Mouse (Mus musculus): ENCODE data around the gene Slmap. TPM values are rescaled to one million over a fixed set of nuclear protein-coding genes. Genes with fewer than 3 reads are reported as not detected.
"Not testable (repeated sequence)": the region's sequence is repeated elsewhere in the genome, so short reads cannot be mapped to it uniquely, and the experiment has no call there.

Gene Slmap
- polyA plus RNA-seq, 1 experiment from 2014 or later: 48.8 TPM

DNA sequence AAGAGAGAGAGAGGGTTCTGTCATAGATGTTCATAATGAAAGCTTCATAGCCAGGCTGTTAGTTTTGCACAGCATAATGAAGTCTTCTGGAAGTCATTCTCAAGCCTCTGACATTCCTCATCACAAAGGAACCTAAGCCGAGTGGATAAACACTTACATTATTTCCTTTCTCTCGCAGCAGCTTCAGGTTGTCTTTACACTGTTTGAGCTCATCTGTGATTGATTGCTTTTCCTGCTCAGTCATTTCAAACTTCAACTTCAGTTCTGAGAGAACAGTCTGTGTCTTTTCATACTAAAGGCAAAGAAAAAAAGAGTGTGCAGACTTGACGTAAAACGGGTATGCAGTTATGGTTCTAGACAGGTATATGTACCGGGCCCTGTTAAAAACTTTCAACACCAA is 116.8 kb downstream of the Slmap start:
- no peaks in the 10 kb centered on the region for H3K9me3 ChIP-seq
- peaks cover 4% of the 10 kb centered on the region for H3K36me3 ChIP-seq
- H3K27me3 ChIP-seq (replicated peaks): no peaks in the 10 kb centered on the region
- H3K4me3 ChIP-seq (replicated peaks): no peak overlapping the region
- no peaks in the 10 kb centered on the region for H3K4me1 ChIP-seq (replicated peaks)
- 54% methylated on average over 5 of the region's 5 CpGs for WGBS
- no peak overlapping the region for H3K9ac ChIP-seq
- H3K27ac ChIP-seq: no peak overlapping the region
- H3K4me2 ChIP-seq (replicated peaks): no peak overlapping the region
- no peak for ATAC-seq

- Histone ChIP-seq H3K4me1 (replicated peaks) (no peaks in the 10 kb centered on the region), H3K9me3 (no peaks in the 10 kb centered on the region), H3K4me2 (replicated peaks) (no peak overlapping the region), H3K27me3 (replicated peaks) (no peaks in the 10 kb centered on the region), H3K36me3 (peaks cover 4% of the 10 kb centered on the region), H3K9ac (no peak overlapping the region), H3K27ac (no peak overlapping the region), H3K4me3 (replicated peaks) (no peak overlapping the region)
- WGBS: 81% methylated on average over 4 of the region's 4 CpGs
- ATAC-seq: no peak
These were observed 117.6 kb downstream of the Slmap start for GRCm38 (mm10) chr14:26417088-26417487.

- WGBS: 97% methylated on average over 1 of the region's 1 CpGs
- ATAC-seq: no peak
- Histone ChIP-seq H3K36me3 (no peaks in the 10 kb centered on the region; the same call in 1 of the 2 replicates), H3K4me1 (replicated peaks) (no peaks in the 10 kb centered on the region), H3K27me3 (replicated peaks) (no peaks in the 10 kb centered on the region), H3K4me2 (replicated peaks) (no peak overlapping the region), H3K27ac (no peak overlapping the region), H3K9me3 (no peaks in the 10 kb centered on the region), H3K4me3 (replicated peaks) (no peak overlapping the region), H3K9ac (no peak overlapping the region)
These were observed 121.2 kb downstream of the Slmap start for GRCm38 (mm10) chr14:26413581-26413980.

DNA sequence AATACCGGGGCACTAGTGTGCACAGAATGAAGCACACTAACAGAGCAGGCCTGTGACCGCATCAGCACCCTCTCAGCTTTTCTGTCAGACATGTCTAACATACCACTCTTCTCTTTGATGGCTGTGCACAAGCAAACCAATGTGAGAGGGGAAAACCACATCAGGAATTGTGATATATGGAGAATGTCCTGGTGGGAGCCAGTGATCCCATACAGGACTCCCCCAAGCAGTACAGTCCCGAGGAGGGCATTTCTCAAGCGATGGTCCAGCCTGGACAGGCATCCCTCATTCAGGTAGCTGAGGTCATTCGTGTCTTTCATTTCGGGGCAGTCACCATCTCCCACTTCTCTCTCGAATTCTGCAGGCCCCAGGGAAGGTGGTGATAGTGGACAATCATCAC is 128.0 kb downstream of the Slmap start:
- WGBS: 95% methylated on average over 7 of the region's 7 CpGs

DNA sequence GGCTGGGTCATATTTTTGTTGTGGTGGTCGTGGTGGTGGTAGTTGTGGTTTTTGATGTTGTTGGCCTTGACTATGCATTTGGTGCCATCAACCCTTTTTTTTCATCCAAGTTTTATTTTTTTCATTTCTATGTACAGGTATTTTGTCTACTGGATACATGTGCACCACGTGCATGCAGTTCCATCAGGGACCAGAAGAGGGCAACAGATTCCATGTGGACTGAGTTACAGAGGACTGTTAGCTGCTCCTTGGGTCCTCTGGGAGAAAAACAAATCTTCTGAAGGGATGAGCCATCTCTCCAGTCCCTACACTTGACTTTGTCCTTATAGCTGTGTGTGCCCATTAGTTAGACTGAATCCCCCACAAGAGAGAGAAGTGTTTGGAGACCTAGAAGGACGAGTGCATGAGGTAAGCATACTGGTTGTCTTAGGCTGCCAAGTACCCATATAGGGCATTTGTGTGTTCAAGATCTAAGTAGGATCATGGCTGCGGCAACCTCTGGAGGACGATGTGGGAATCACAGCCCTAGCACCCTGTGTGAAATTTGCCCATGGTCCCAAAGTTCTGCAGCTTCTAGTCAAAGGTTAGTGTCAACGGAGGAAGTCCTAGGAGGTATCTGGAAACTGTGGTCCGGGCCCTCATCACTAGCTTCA is 136.1 kb downstream of the Slmap start:
- Histone ChIP-seq H3K9ac (no peak overlapping the region), H3K4me3 (replicated peaks) (no peak overlapping the region), H3K4me1 (replicated peaks) (no peaks in the 10 kb centered on the region), H3K36me3 (no peaks in the 10 kb centered on the region), H3K4me2 (replicated peaks) (no peak overlapping the region), H3K9me3 (no peaks in the 10 kb centered on the region), H3K27ac (no peak overlapping the region), H3K27me3 (replicated peaks) (no peaks in the 10 kb centered on the region)
- 92% methylated on average over 7 of the region's 7 CpGs for WGBS
- no peak for ATAC-seq

More for the DNA sequence above, 128.0 kb downstream of the Slmap start:
- no peak overlapping the region for H3K4me2 ChIP-seq (replicated peaks)
- H3K27me3 ChIP-seq (replicated peaks): no peaks in the 10 kb centered on the region
- H3K4me3 ChIP-seq (replicated peaks): no peak overlapping the region
- H3K36me3 ChIP-seq: no peaks in the 10 kb centered on the region
- no peak overlapping the region for H3K9ac ChIP-seq
- no peaks in the 10 kb centered on the region for H3K4me1 ChIP-seq (replicated peaks)
- no peak for ATAC-seq
- no peaks in the 10 kb centered on the region for H3K9me3 ChIP-seq
- H3K27ac ChIP-seq: no peak overlapping the region

- no peak overlapping the region for H3K9ac ChIP-seq
- H3K27me3 ChIP-seq (replicated peaks): no peaks in the 10 kb centered on the region
- H3K4me1 ChIP-seq (replicated peaks): no peaks in the 10 kb centered on the region
- H3K4me2 ChIP-seq (replicated peaks): no peak overlapping the region
- ATAC-seq: no peak
- H3K27ac ChIP-seq: no peak overlapping the region
- H3K4me3 ChIP-seq (replicated peaks): no peak overlapping the region
- WGBS: 93% methylated on average over 13 of the region's 13 CpGs
- H3K9me3 ChIP-seq: no peaks in the 10 kb centered on the region
- no peaks in the 10 kb centered on the region for H3K36me3 ChIP-seq
These were observed 142.9 kb downstream of the Slmap start for GRCm38 (mm10) chr14:26391866-26392265.

- H3K36me3 ChIP-seq; H3K4me2 ChIP-seq (replicated peaks); H3K27me3 ChIP-seq (replicated peaks); H3K4me3 ChIP-seq (replicated peaks); H3K9me3 ChIP-seq; H3K9ac ChIP-seq; H3K4me1 ChIP-seq (replicated peaks); H3K27ac ChIP-seq; ATAC-seq: not testable (repeated sequence)
- WGBS: 92% methylated on average over 2 of the region's 2 CpGs
These were observed 145.8 kb downstream of the Slmap start for GRCm38 (mm10) chr14:26388961-26389360.

DNA sequence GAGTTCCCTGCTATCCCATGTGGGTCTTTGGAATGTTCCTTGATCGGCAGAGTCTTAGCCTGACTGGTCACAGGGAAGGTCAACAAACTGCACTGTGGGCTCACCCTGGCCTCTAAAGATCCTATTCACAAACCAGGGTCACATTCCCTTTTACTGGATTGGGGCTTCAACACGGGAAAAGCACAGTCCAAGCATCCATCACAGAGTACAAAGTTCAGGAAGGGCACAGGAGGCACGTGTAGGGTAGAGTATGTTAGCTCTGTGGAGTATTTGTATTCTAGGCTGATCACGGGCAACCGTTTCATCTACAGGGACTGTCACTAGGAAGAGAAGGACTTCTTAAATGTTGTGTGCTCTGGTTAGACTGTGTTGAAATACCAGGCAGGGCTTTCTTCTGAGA is 147.7 kb downstream of the Slmap start:
- not testable (repeated sequence) for H3K27me3 ChIP-seq (replicated peaks); H3K9me3 ChIP-seq; H3K4me1 ChIP-seq (replicated peaks); H3K4me3 ChIP-seq (replicated peaks); H3K36me3 ChIP-seq; H3K27ac ChIP-seq; H3K9ac ChIP-seq; H3K4me2 ChIP-seq (replicated peaks); ATAC-seq
- WGBS: 56% methylated on average over 5 of the region's 5 CpGs

DNA sequence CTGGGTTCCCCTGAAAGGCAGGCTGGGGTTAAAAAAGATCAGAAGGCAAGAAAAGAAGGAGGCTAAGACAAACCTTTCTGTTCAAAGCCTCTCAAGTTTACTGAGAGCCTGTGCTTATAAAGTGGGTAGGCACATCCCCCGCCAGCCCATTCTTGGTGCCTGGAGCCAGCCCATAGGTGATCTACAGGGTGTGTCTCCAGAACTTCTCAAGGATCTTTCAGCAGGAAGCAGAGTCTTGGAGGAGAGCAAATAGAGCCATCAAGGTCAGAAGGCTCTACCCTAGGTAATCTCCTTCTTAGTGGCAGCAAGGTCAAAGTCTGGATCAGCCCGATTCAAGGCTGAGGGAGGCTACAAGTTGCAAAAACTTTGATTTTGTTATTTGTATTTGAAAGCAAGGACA is 149.1 kb downstream of the Slmap start:
- H3K4me3 ChIP-seq (replicated peaks); H3K4me1 ChIP-seq (replicated peaks); H3K27ac ChIP-seq; H3K9ac ChIP-seq; H3K9me3 ChIP-seq; H3K27me3 ChIP-seq (replicated peaks); ATAC-seq; H3K36me3 ChIP-seq; H3K4me2 ChIP-seq (replicated peaks): not testable (repeated sequence)
- WGBS: 65% methylated on average over 2 of the region's 2 CpGs

DNA sequence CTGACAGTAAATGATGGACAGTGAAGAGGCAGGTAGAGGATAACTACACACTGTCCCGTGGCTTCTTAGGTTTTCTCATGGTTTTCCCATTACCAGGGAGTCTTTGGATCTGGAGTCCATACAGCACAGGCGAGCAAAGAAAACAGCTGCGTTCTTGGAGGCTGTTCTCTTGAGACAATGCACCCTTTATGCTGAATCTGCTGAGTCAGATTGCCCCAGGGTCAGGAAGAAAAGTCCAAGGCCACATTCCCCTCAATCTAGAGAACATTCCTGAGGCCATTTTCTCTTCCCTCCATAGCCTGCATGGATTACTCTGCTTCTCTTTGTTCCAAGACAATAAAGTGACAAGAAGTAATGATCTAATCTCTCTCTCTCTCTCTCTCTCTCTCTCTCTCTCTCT is 155.7 kb downstream of the Slmap start:
- H3K4me2 ChIP-seq (replicated peaks): no peak overlapping the region
- no peaks in the 10 kb centered on the region for H3K27me3 ChIP-seq (replicated peaks)
- WGBS: 54% methylated on average over 3 of the region's 3 CpGs
- no peak overlapping the region for H3K27ac ChIP-seq
- H3K36me3 ChIP-seq: no peaks in the 10 kb centered on the region
- no peaks in the 10 kb centered on the region for H3K4me1 ChIP-seq (replicated peaks)
- no peaks in the 10 kb centered on the region for H3K9me3 ChIP-seq
- H3K4me3 ChIP-seq (replicated peaks): no peak overlapping the region
- no peak overlapping the region for H3K9ac ChIP-seq
- ATAC-seq: no peak

DNA sequence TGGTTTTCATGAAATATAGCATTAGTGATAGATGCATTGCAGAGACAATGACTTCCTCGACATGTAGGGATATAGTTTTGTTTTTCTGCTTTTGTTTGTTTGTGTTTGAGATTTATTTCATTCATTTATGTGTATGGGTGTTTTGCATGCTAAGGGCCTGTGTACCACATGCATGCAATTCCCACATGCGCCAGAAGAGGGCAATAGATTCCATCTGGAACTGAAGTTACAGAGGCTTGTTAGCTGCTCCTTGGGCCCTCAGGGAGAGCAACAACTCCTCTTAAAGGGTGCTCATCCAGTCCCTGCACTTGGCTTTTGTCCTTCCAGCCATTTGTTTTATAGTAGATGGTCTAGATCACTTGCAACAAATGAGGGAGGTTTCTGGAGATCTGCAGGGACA is 158.1 kb downstream of the Slmap start:
- Histone ChIP-seq H3K4me3 (replicated peaks) (no peak overlapping the region), H3K4me1 (replicated peaks) (no peaks in the 10 kb centered on the region), H3K27ac (no peak overlapping the region), H3K9me3 (no peaks in the 10 kb centered on the region), H3K36me3 (no peaks in the 10 kb centered on the region), H3K27me3 (replicated peaks) (no peaks in the 10 kb centered on the region), H3K4me2 (replicated peaks) (no peak overlapping the region), H3K9ac (no peak overlapping the region)
- WGBS: 0% methylated on average over 2 of the region's 2 CpGs
- ATAC-seq: no peak

Measured in intestine, embryonic 15.5 days (tissue).